Mouse (Mus musculus) CH12.LX (cell line): ENCODE data around the gene Gns. TPM values are rescaled to one million over a fixed set of nuclear protein-coding genes. Genes with fewer than 3 reads are reported as not detected.

Experiments
- DNase-seq: peaks from one replicate; pipeline ENCODE4 v3.0.0-alpha.2; 2013; ENCODE audit errors: extremely low read depth
- H3K27ac ChIP-seq: 2 replicates; pipeline ENCODE4 v1.5.1; 2012; ENCODE audit warnings: low read depth, mild to moderate bottlenecking, control low read depth, moderate library complexity; ENCODE audit not compliant: insufficient read depth
- H3K27me3 ChIP-seq: replicated peaks from 2 replicates; pipeline ENCODE3; 2012; ENCODE audit warnings: inconsistent platforms
- H3K36me3 ChIP-seq, 2 experiments: replicated peaks in 1 of 2; 2 replicates each; pipeline versions ENCODE3 to v1.6.1; 2012; ENCODE audit warnings: inconsistent platforms in 1 of 2, low read length in 1 of 2, mild to moderate bottlenecking in 1 of 2, mixed read lengths in 1 of 2, moderate library complexity in 1 of 2; ENCODE audit not compliant: control insufficient read depth in 1 of 2, insufficient read depth in 1 of 2
- H3K4me1 ChIP-seq, 2 experiments: 2 replicates each; pipeline ENCODE4 v1.6.1; 2012; ENCODE audit warnings: inconsistent platforms in 1 of 2, moderate library complexity in 1 of 2; ENCODE audit not compliant: insufficient read depth in 2 of 2, control insufficient read depth in 1 of 2
- H3K4me2 ChIP-seq: 2 replicates; pipeline ENCODE4 v1.6.1; 2012; ENCODE audit warnings: low read depth, mild to moderate bottlenecking, control low read depth; ENCODE audit not compliant: poor library complexity, insufficient read depth, severe bottlenecking
- H3K4me3 ChIP-seq, 3 experiments: fragments of 150-350 bp in 1 of 3; sonication (generic) in 1 of 3; replicated peaks in 1 of 3; 2 replicates each; pipeline versions ENCODE3 to v1.5.1; 2011 to 2012; ENCODE audit warnings: low read depth in 2 of 3, low read length in 2 of 3, mild to moderate bottlenecking in 2 of 3, moderate library complexity in 2 of 3, control low read depth in 1 of 3, improper control_type of control experiment in 1 of 3, inconsistent platforms in 1 of 3, mixed read lengths in 1 of 3; ENCODE audit not compliant: poor library complexity in 1 of 3
- H3K79me2 ChIP-seq: replicated peaks from 2 replicates; pipeline ENCODE4 v1.6.1; 2012; ENCODE audit warnings: mild to moderate bottlenecking, moderate library complexity; ENCODE audit not compliant: control insufficient read depth, poor library complexity, insufficient read depth, severe bottlenecking; ENCODE audit errors: extremely low read depth
- H3K9ac ChIP-seq: 2 replicates; pipeline ENCODE4 v1.6.1; 2012; ENCODE audit warnings: low read depth, mild to moderate bottlenecking, control low read depth, moderate library complexity; ENCODE audit not compliant: insufficient read depth
- H3K9me3 ChIP-seq: replicated peaks from 2 replicates; pipeline ENCODE3; 2012; ENCODE audit warnings: low read length, inconsistent platforms, mixed read lengths
- ELF1 ChIP-seq: IDR thresholded peaks from 2 replicates; pipeline ENCODE4 v1.6.1; 2014; ENCODE audit warnings: low read depth, mild to moderate bottlenecking, inconsistent platforms, low read length, improper control_type of control experiment
- ETS1 ChIP-seq: conservative IDR thresholded peaks from 2 replicates; pipeline ENCODE4 v1.6.1; 2012; ENCODE audit warnings: low read depth, mild to moderate bottlenecking, inconsistent platforms, low read length, improper control_type of control experiment, moderate library complexity
- GABPA ChIP-seq: IDR thresholded peaks from 2 replicates; pipeline ENCODE4 v1.6.1; 2012; ENCODE audit warnings: low read depth, low read length, improper control_type of control experiment, inconsistent platforms; ENCODE audit not compliant: insufficient replicate concordance
- HCFC1 ChIP-seq: IDR thresholded peaks from 2 replicates; pipeline ENCODE4 v1.6.1; 2012; ENCODE audit warnings: low read depth, mild to moderate bottlenecking, inconsistent platforms, low read length, improper control_type of control experiment
- IRF4 ChIP-seq: IDR thresholded peaks from 2 replicates; pipeline ENCODE4 v1.6.1; 2014; ENCODE audit warnings: low read depth, mild to moderate bottlenecking, inconsistent platforms, low read length, improper control_type of control experiment
- JUN ChIP-seq: IDR thresholded peaks from 2 replicates; pipeline ENCODE4 v1.6.1; 2011; ENCODE audit warnings: low read depth, mild to moderate bottlenecking, low read length, improper control_type of control experiment, moderate library complexity; ENCODE audit not compliant: insufficient read depth
- JUND ChIP-seq: conservative IDR thresholded peaks from 2 replicates; pipeline ENCODE4 v1.6.1; 2011; ENCODE audit warnings: low read depth, low read length, improper control_type of control experiment
- MAX ChIP-seq: IDR thresholded peaks from 2 replicates; pipeline ENCODE4 v1.6.1; 2011; ENCODE audit warnings: low read length, improper control_type of control experiment
- MAZ ChIP-seq: IDR thresholded peaks from 2 replicates; pipeline ENCODE4 v1.6.1; 2012; ENCODE audit warnings: low read depth, mild to moderate bottlenecking, inconsistent platforms, low read length, improper control_type of control experiment, moderate library complexity
- MEF2A ChIP-seq: IDR thresholded peaks from 2 replicates; pipeline ENCODE4 v1.6.1; 2014; ENCODE audit warnings: low read depth, mild to moderate bottlenecking, inconsistent platforms, low read length, improper control_type of control experiment, borderline replicate concordance
- MXI1 ChIP-seq: IDR thresholded peaks from 2 replicates; pipeline ENCODE4 v1.6.1; 2011; ENCODE audit warnings: mild to moderate bottlenecking, low read depth, low read length, improper control_type of control experiment
- MYC ChIP-seq: IDR thresholded peaks from 2 replicates; pipeline ENCODE4 v1.6.1; 2011; ENCODE audit warnings: low read depth, mild to moderate bottlenecking, improper control_type of control experiment, low read length
- POLR2AphosphoS2 ChIP-seq: IDR thresholded peaks from 2 replicates; pipeline ENCODE4 v1.6.1; 2011; ENCODE audit warnings: low read depth, low read length, improper control_type of control experiment
- RAD21 ChIP-seq: IDR thresholded peaks from 2 replicates; pipeline ENCODE4 v1.6.1; 2011; ENCODE audit warnings: low read depth, mild to moderate bottlenecking, low read length, improper control_type of control experiment, moderate library complexity
- RCOR1 ChIP-seq: conservative IDR thresholded peaks from 2 replicates; pipeline ENCODE4 v1.6.1; 2012; ENCODE audit warnings: low read depth, mild to moderate bottlenecking, inconsistent platforms, low read length, improper control_type of control experiment
- SMC3 ChIP-seq: IDR thresholded peaks from 2 replicates; pipeline ENCODE4 v1.6.1; 2011; ENCODE audit warnings: low read depth, low read length, improper control_type of control experiment
- TCF12 ChIP-seq: IDR thresholded peaks from 2 replicates; pipeline ENCODE4 v1.6.1; 2014; ENCODE audit warnings: low read depth, mild to moderate bottlenecking, inconsistent platforms, low read length, improper control_type of control experiment
- UBTF ChIP-seq: IDR thresholded peaks from 2 replicates; pipeline ENCODE4 v1.6.1; 2012; ENCODE audit warnings: low read depth, mild to moderate bottlenecking, inconsistent platforms, low read length, improper control_type of control experiment, moderate library complexity
- USF2 ChIP-seq: conservative IDR thresholded peaks from 2 replicates; pipeline ENCODE4 v1.6.1; 2011; ENCODE audit warnings: low read depth, low read length, improper control_type of control experiment
- ZKSCAN1 ChIP-seq: IDR thresholded peaks from 2 replicates; pipeline ENCODE4 v1.6.1; 2012; ENCODE audit warnings: low read depth, inconsistent platforms, low read length, improper control_type of control experiment, borderline replicate concordance
- ZMIZ1 ChIP-seq: IDR thresholded peaks from 2 replicates; pipeline ENCODE4 v1.6.1; 2012; ENCODE audit warnings: low read depth, mild to moderate bottlenecking, inconsistent platforms, low read length, improper control_type of control experiment
- ZNF384 ChIP-seq: IDR thresholded peaks from 2 replicates; pipeline ENCODE4 v1.6.1; 2012; ENCODE audit warnings: low read depth, low read length, improper control_type of control experiment, inconsistent platforms
- dilution Hi-C: fragments of 300-500 bp; cut with MboI; formaldehyde crosslinking; loops from 2 replicates; pipeline ENCODE4 v1.14.3; 2020; ENCODE audit warnings: low sequenced_read_pairs; ENCODE audit not compliant: extremely low pct_unique_long_range_greater_than_20kb, extremely low pct_ligation_motif_present
- in situ Hi-C: fragments of 300-500 bp; cut with MboI; formaldehyde crosslinking; loops from 3 replicates; pipeline ENCODE4 v1.14.3; 2019; ENCODE audit warnings: low sequenced_read_pairs, low pct_ligation_motif_present, low pct_unique_long_range_greater_than_20kb, mixed read lengths
- polyA plus RNA-seq: library from polyadenylated mRNA; unstranded; fragments of >175 nt; gene quantifications from 2 replicates; pipeline ENCODE4 v1.2.1, GENCODE M21; 2012; ENCODE audit warnings: low read depth; ENCODE audit not compliant: insufficient read length
- total RNA-seq, 2 experiments: library from RNA; depleted of rRNA; stranded (reverse); fragments of 300-350 nt in 1 of 2; fragments of >200 nt in 1 of 2; gene quantifications; 2 replicates each; pipeline ENCODE4 v1.2.3; 2012 to 2014

Gns gene
- total and polyA plus RNA-seq, 3 experiments, result 28.7 to 104 (median 58.2) TPM

DNA sequence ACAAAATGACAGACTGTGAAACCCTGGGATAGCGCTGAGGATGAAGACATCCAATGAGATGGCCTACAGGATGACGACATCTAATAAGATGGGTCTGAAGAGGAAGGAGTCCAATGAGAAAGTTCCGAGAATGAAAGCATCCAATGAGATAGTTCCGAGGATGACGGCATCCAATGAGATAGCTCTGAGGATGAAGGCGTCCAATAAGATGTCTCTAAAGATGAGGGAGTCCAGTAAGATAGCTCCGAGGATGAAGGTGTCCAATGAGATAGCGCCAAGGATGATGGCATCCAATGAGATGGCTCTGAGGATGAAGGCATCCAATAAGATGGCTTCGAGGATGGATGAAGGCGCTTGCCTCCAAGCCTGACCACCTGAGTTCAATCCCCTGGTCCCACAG is 22.6 kb upstream of the Gns start:
- Histone ChIP-seq H3K27ac (no peak overlapping the region), H3K4me2 (no peak overlapping the region)
- TF ChIP-seq ELF1, result no peak
- TF ChIP-seq, all 38 proteins: peak for 0
- dilution Hi-C loops (no loop called here), in situ Hi-C loops (no loop called here)
- Histone ChIP-seq H3K36me3 (no peaks in the 10 kb centered on the region), H3K9ac (no peak overlapping the region), H3K9me3 (no peaks in the 10 kb centered on the region), H3K79me2 (no peaks in the 10 kb centered on the region), H3K4me3 (no peak overlapping the region), H3K4me1 (no peaks in the 10 kb centered on the region), H3K27me3 (no peaks in the 10 kb centered on the region)
- DNase-seq, result no peak

DNA sequence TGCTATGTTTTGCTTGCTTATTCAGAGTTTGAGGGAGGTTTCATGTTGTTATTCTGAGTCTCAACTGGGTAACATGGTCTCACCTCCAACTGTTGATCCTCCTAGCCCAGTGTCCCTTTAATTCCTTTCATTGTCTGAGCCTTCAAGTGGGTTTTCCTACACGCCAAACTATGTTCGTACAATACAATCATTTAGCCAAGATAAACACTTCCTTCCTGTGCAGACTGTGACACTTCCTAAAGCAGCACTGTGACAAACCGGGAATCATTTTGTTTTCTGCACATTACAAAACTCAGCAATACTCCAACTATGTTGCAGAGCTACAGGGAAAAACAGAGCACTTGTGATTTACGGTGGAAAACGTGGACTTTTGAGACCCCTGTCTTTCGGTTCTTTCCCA is 21.0 kb upstream of the Gns start:
- no peak overlapping the region for H3K4me3 ChIP-seq
- H3K79me2 ChIP-seq, result no peaks in the 10 kb centered on the region
- H3K9ac ChIP-seq, result no peak overlapping the region
- no peaks in the 10 kb centered on the region for H3K36me3 ChIP-seq
- no peaks in the 10 kb centered on the region for H3K4me1 ChIP-seq
- DNase-seq, result no peak
- in situ Hi-C loops, result no loop called here
- no peaks in the 10 kb centered on the region for H3K9me3 ChIP-seq
- dilution Hi-C loops, result no loop called here
- no peak overlapping the region for H3K4me2 ChIP-seq
- TF ChIP-seq ZKSCAN1, result no peak
- no peak for TF ChIP-seq MAX
- no peak for TF ChIP-seq GABPA
- no peak for TF ChIP-seq RCOR1
- no peak for TF ChIP-seq ETS1
- TF ChIP-seq UBTF, result no peak
- no peak for TF ChIP-seq IRF4
- TF ChIP-seq JUND, result no peak
- TF ChIP-seq SMC3, result no peak
- TF ChIP-seq MEF2A, result no peak
- TF ChIP-seq POLR2AphosphoS2, result no peak
- TF ChIP-seq JUN, result no peak
- no peak for TF ChIP-seq HCFC1
- TF ChIP-seq USF2, result no peak
- no peaks in the 10 kb centered on the region for H3K27me3 ChIP-seq
- H3K27ac ChIP-seq, result no peak overlapping the region

DNA sequence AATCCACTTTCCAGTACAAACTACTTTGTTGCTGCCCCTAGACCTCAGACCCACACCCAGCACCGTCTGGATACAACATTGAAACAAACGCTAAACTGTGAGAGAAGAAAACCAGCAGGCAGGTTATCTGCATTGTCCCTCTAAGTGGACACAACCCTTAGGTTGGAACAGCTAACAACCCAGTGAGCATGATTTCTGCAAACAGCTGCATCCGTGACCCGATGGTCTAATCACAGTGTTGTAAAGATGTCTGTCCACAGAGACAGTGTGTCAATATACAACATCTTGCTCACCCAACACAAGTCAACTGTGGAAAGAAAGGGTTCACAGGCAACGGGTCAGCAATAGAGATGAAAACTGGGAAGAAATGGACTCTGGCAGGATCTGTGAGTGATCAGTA is 15.6 kb upstream of the Gns start:
- in situ Hi-C loops (no loop called here), dilution Hi-C loops (no loop called here)
- H3K4me2 ChIP-seq, result no peak overlapping the region
- no peaks in the 10 kb centered on the region for H3K4me1 ChIP-seq
- DNase-seq, result no peak
- H3K27ac ChIP-seq, result no peak overlapping the region
- TF ChIP-seq MYC (no peak), TCF12 (no peak), MAX (no peak), ETS1 (no peak), ELF1 (no peak), MAZ (no peak), HCFC1 (no peak), ZNF384 (no peak), POLR2AphosphoS2 (no peak), UBTF (no peak), ZMIZ1 (no peak), RAD21 (no peak), MXI1 (no peak), MEF2A (no peak)
- H3K4me3 ChIP-seq, result no peak overlapping the region
- no peaks in the 10 kb centered on the region for H3K27me3 ChIP-seq
- peaks cover 8% of the 10 kb centered on the region for H3K9me3 ChIP-seq
- no peak overlapping the region for H3K9ac ChIP-seq
- H3K36me3 ChIP-seq, result no peaks in the 10 kb centered on the region
- no peaks in the 10 kb centered on the region for H3K79me2 ChIP-seq
